Mouse (Mus musculus): ENCODE results near the gene Fbxo8.

The Fbxo8 gene

DNA sequence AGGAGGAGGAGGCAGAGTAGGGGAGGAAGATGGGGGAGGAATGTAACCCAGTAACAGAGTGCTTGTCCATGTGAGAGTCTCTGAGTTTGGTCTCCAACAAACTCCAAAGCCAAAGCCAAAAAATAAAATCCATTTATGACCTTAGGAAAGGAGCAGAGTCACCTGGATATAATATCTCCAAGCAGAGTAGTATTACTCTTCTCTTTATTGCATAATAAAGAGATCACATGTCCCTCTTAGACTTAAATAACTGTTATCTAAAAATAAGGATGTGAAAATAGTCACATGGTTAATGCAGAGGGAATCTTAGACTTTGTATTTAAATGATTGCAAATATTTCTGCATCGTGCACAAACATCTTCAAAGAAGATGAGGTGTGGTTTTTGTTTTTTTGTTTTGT is 63.3 kb downstream of the Fbxo8 start:
- no peak for DNase-seq

DNA sequence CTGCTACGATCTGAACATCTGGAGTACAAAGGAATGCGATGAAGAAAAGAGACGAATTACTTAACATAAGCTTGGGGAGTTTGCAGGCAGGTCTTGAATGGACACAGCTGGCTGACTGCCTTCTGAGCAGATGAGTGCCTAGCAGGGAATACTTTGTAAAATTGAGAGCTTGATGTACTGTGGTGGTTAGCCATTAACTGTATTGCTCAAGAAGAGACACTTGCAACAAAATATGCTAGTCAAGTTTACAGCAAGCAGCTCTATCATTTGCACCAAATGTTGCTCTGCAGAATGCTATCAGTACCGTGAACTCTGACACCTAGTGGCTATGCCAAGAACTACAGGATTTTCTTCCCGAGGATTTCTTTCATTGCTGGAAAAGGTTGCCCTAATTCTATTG is 64.1 kb downstream of the Fbxo8 start:
- peak; percentile 86 for DNase-seq

DNA sequence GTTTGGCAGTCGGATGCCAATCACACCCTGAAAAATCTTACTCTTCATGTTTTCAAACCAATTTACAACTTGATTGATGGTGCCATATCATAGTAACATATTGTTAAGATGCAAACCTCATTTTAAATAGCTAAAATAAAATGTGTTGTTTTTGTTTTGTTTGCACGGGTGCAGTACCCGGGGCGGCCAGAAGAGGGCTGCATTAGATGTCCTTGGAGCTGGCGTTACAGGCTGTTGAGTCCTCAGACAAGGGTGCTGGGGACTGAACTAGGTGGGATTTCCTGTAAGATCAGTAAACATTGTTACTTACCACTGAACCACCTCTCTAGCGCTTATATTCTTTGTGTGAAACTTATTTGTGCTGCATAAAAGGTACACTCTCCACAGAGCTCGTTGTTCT is 65.4 kb downstream of the Fbxo8 start:
- DNase-seq = peak; percentile 50

DNA sequence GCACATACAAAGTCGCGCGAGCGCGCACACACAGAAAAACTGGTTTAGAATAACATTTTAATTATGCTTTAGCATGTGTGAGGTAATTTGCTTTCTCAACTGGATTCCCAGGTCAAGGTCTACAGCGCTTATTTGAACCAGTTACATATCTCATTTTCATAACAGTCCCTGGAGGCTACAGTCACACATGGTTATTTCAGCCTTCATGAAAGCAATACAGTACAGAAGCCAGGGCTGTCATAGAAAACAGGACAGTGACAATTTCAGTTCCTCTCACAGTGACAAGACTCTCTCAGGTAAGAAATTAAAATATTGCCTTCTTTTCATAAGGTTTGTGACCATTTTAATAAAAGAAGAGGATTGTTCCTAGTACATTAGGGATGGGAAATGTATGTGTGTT is 66.4 kb downstream of the Fbxo8 start:
- no peak for DNase-seq

DNA sequence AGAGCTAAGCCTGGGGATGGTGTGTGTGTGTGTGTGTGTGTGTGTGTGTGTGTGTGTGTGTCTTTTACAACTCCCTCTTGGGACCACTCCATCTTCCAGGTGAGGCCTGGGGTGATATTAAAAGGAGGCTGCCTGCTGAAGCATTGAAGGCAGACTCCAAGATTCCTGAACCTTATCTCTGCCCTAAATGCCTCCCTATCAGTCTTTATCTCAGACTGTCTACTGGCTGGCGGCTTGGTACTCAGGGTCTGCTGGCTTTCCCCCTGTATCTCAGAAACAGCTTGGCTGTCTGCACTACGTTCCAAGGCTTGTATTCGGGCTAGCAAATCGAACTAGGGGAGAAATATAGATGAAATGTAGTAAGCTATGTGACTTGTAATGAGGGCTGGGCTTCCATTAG is 68.2 kb downstream of the Fbxo8 start:
- DNase-seq = no peak

DNA sequence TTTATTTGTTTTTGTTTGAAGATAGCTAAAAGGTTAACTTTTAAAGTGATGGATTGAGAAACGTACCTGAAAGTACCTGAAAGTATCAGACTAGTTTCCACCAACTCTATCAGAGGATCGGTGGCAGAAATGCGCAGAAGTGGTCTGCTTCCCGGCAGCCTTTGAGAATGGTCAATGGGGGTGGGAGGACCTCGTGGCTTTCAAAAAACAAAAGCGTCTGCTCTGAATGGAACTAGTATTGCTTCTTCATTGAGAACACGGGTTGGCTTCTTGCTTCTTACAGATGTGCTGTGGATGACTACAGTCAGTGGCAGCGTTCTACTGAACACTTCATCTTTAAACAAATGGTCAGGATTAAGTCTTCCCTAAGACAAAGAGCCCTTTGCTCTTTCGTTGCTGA is 68.7 kb downstream of the Fbxo8 start:
- DNase-seq = no peak

DNA sequence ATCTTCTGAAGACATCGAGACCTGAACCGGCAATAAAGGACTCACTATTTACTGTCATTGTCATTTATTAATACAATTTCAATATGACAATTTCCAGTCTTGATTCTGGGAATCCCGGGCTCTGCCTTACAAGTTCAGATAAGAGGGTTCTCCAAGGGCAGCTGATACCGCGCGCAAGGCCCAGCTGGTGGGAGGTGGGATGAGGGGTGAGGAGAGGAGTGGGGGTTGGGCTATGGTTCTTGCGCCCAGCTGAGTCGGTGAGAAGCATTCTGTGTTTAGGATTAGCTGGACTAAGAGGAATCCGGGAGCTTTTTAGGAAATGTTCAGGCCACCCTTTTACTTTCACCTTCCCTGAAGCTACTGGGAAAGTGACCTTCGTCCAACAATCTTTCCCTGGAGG is 69.8 kb downstream of the Fbxo8 start:
- DNase-seq = peak; percentile 51

DNA sequence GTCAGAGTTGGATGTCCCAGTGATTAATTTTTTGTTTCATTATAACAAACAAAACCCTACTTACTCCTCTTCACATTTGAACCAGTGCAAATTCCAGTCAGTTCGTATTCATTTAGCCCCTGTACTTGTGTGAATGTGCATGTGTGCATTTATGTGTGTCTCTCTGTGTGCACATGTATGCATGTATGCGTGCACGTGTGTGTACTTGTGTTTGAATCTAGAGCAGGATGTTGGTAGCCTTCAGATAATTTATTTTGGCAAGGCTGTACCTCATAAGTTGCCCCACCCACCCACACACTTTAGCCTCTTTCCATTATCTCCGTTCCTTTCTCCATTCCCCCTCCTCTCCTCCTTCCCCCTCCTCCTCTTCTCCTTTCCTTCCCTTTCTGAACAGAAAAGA is 70.2 kb downstream of the Fbxo8 start:
- DNase-seq = no peak

DNA sequence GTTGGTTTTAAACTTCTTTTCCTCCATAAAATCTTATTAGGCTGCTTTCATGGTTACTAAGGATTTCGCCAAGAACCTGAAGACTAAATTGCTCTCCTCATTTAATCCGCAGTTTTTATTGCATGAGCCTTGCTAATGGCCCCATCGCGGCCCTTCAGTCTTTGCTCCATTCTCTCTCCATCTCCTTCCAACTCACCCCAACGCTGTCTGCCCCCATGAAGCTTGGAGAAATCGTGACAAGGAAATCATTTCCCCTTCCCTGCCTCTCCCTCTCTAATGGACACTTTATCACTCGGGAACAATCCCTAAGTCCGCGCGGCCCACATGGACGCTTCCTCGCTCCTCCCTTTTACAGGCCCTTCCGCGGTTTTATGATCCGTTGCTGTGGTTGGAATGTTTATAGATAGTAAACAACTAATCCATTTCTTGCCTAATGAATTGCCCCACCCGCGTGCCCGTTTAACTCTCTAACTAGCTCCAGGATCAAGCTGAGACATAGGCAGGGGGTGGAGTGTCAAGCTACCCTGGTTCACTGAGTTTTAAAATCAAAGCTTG is 71.7 kb downstream of the Fbxo8 start:
- DNase-seq = peak; percentile 47

DNA sequence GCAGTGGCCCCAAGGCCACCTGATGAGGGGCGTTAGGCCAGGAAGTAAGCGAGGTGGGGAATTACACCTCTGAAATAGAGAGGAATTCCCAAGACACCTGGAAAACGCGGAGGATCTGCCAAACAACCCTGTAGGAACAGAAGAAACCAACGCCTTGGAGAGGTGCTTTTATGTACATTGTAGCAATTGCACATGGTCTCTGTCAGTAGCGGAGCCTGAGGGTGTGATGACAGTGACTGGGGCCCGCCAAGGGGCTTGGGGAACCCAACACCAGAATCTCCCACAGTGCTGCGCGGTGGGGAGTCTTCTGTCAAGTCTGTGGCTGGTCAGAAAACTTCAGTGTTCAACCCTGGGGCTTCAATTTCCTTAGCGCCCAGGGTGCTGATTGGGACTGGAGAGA is 72.5 kb downstream of the Fbxo8 start:
- DNase-seq = peak; percentile 32

DNA sequence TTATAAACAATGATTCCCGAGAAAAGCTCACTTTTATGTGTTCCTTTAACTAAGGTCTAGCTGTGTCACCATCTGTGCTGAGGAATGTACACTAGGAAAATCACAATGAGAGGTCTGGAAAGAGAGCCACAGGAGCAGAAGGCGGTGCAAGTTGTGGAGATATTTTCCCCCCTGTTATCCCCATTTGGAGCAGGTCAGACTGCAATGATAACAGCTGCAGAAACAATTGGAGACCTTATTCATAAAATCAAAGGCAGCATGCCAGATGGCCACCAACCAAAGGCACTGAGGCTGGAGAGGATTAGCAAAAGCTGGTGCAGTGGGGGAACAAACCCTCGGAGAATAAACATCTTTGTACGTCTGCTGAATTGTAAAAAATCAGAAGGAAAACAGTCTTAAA is 78.3 kb downstream of the Fbxo8 start:
- peak; percentile 78 for DNase-seq

DNA sequence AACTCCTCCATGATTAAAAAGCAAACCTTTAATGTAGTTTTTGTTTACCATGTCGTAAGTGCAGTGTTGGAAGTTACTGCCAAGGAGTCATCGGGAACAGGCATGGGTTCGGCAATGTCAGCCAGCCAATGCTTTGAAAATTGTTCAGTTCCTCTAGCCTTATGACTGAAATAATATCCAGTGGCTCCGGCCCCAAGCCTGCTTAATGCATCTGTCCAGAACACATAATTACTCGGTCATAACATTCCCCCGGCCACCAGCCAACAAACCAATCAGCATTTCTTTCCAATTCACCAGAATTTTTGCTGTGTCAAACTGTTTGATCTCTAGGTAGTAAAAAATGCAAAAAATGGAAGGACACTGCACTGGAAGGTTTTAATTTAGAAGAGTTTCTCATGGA is 88.4 kb downstream of the Fbxo8 start:
- no peak for DNase-seq

All from retina, postnatal 1 day (tissue).